Mouse (Mus musculus): Measurements from ENCODE around the gene Tmem143.
"Not testable (repeated sequence)": the region's sequence is repeated elsewhere in the genome, so short reads cannot be mapped to it uniquely, and the experiment has no call there.

Tmem143 gene

GRCm38 (mm10) chr7:45896517-45897257, at the start of gene Tmem143, which contains the start of gene Syngr4:
TSS of gene Tmem143 (plus strand) at chr7:45896941.
TSS of gene Syngr4 (minus strand) at chr7:45896714.
- peak; percentile 99 for DNase-seq (ENCODE audit: low read depth)

GRCm38 (mm10) chr7:45848447-45849027, 48.2 kb upstream of the Tmem143 start:
- no peak for DNase-seq (ENCODE audit: low read depth)

- no peak for DNase-seq (ENCODE audit: low read depth)
Measured at GRCm38 (mm10) chr7:45850661-45851060, 46.1 kb upstream of the Tmem143 start.

GRCm38 (mm10) chr7:45853089-45853488, 43.7 kb upstream of the Tmem143 start:
- DNase-seq (ENCODE audit: low read depth): no peak

GRCm38 (mm10) chr7:45856950-45857901, 39.5 kb upstream of the Tmem143 start:
- no peak for DNase-seq (ENCODE audit: low read depth)

- DNase-seq (ENCODE audit: low read depth): no peak
Measured at GRCm38 (mm10) chr7:45859008-45859407, 37.7 kb upstream of the Tmem143 start.

- no peak for DNase-seq (ENCODE audit: low read depth)
Measured at GRCm38 (mm10) chr7:45862804-45863203, 33.9 kb upstream of the Tmem143 start.

- DNase-seq (ENCODE audit: low read depth): no peak
Measured at GRCm38 (mm10) chr7:45864435-45864834, 32.3 kb upstream of the Tmem143 start.

- peak; percentile 58 for DNase-seq (ENCODE audit: low read depth)
Measured at GRCm38 (mm10) chr7:45865925-45866910, 30.5 kb upstream of the Tmem143 start.

- DNase-seq (ENCODE audit: low read depth): no peak
Measured at GRCm38 (mm10) chr7:45867871-45868270, 28.9 kb upstream of the Tmem143 start.

- no peak for DNase-seq (ENCODE audit: low read depth)
Measured at GRCm38 (mm10) chr7:45869107-45869670, 27.6 kb upstream of the Tmem143 start.

GRCm38 (mm10) chr7:45869787-45870186, 27.0 kb upstream of the Tmem143 start:
- DNase-seq (ENCODE audit: low read depth): no peak

- DNase-seq (ENCODE audit: low read depth): no peak
Measured at GRCm38 (mm10) chr7:45870282-45871058, 26.3 kb upstream of the Tmem143 start.

- peak; percentile 80 for DNase-seq (ENCODE audit: low read depth)
Measured at GRCm38 (mm10) chr7:45872624-45873023, 24.1 kb upstream of the Tmem143 start, which contains the start of gene Kdelr1. TSS of gene Kdelr1 (plus strand) at chr7:45872772.

GRCm38 (mm10) chr7:45873061-45873947, 23.4 kb upstream of the Tmem143 start:
- DNase-seq (ENCODE audit: low read depth): peak; percentile 30

- DNase-seq (ENCODE audit: low read depth): no peak
Measured at GRCm38 (mm10) chr7:45876895-45877294, 19.8 kb upstream of the Tmem143 start.

- not testable (repeated sequence) for DNase-seq (ENCODE audit: low read depth)
Measured at GRCm38 (mm10) chr7:45878278-45878677, 18.5 kb upstream of the Tmem143 start, which contains the start of gene Grin2d. TSS of gene Grin2d (minus strand) at chr7:45878378.

- DNase-seq (ENCODE audit: low read depth): no peak
Measured at GRCm38 (mm10) chr7:45880531-45880930, 16.2 kb upstream of the Tmem143 start.

GRCm38 (mm10) chr7:45881011-45881410, 15.7 kb upstream of the Tmem143 start:
- DNase-seq (ENCODE audit: low read depth): no peak
